Mouse (Mus musculus): ENCODE measurements around the gene Oxct2a. TPM values are rescaled to one million over a fixed set of nuclear protein-coding genes. Genes with fewer than 3 reads are reported as not detected.
"Not testable (repeated sequence)": the region's sequence is repeated elsewhere in the genome, so short reads cannot be mapped to it uniquely, and the experiment has no call there.

Oxct2a gene
- total and polyA plus RNA-seq, 3 experiments = 0.08 TPM; not detected in 2

GRCm38 (mm10) chr4:123295516-123296147, 27.8 kb downstream of the Oxct2a start:
- peaks cover 85 to 91% of the 10 kb centered on the region in 2 experiments for H3K36me3 ChIP-seq (replicated peaks in 1 of 2; ENCODE audit: control insufficient read depth in 1 of 2, insufficient read depth in 1 of 2, low read length in 1 of 2)
- no peak overlapping the region for H3K4me3 ChIP-seq (replicated peaks in 1 of 3; ENCODE audit: low read depth in 2 of 3, low read length in 2 of 3, poor library complexity in 1 of 3)
- TF ChIP-seq USF2 (conservative IDR thresholded peaks at IDR 0.05; ENCODE audit: low read depth, low read length) = no peak
- no peak for TF ChIP-seq JUN (IDR thresholded peaks at IDR 0.05; ENCODE audit: insufficient read depth, low read depth, low read length)
- no peak for TF ChIP-seq SMC3 (IDR thresholded peaks at IDR 0.05; ENCODE audit: low read depth, low read length)
- TF ChIP-seq IRF4 (IDR thresholded peaks at IDR 0.05; ENCODE audit: low read depth, low read length) = no peak
- TF ChIP-seq ZNF384 (IDR thresholded peaks at IDR 0.05; ENCODE audit: low read depth, low read length) = no peak
- TF ChIP-seq RCOR1 (conservative IDR thresholded peaks at IDR 0.05; ENCODE audit: low read depth, low read length) = no peak
- no peak for TF ChIP-seq NRF1 (IDR thresholded peaks at IDR 0.05; ENCODE audit: low read depth, low read length)
- no peak for TF ChIP-seq TCF12 (IDR thresholded peaks at IDR 0.05; ENCODE audit: low read depth, low read length)
- no peak for TF ChIP-seq ETS1 (conservative IDR thresholded peaks at IDR 0.05; ENCODE audit: low read depth, low read length)
- no peak for TF ChIP-seq MAZ (IDR thresholded peaks at IDR 0.05; ENCODE audit: low read depth, low read length)
- TF ChIP-seq ZMIZ1 (IDR thresholded peaks at IDR 0.05; ENCODE audit: low read depth, low read length) = no peak
- TF ChIP-seq MAFK (IDR thresholded peaks at IDR 0.05; ENCODE audit: insufficient replicate concordance, low read length) = no peak
- no peak for TF ChIP-seq SIN3A (IDR thresholded peaks at IDR 0.05; ENCODE audit: low read length)
- no peak for TF ChIP-seq MXI1 (IDR thresholded peaks at IDR 0.05; ENCODE audit: low read depth, low read length)
- no peak for TF ChIP-seq HCFC1 (IDR thresholded peaks at IDR 0.05; ENCODE audit: low read depth, low read length)
- no peak for TF ChIP-seq POLR2AphosphoS2 (IDR thresholded peaks at IDR 0.05; ENCODE audit: low read depth, low read length)
- no peak for TF ChIP-seq UBTF (IDR thresholded peaks at IDR 0.05; ENCODE audit: low read depth, low read length)
- TF ChIP-seq PAX5 (IDR thresholded peaks at IDR 0.05; ENCODE audit: low read length) = no peak
- TF ChIP-seq GABPA (IDR thresholded peaks at IDR 0.05; ENCODE audit: insufficient replicate concordance, low read depth, low read length) = no peak
- dilution Hi-C loops (cut with MboI; ENCODE audit: extremely low pct_ligation_motif_present, extremely low pct_unique_long_range_greater_than_20kb, low sequenced_read_pairs) (no loop called here), in situ Hi-C loops (cut with MboI; ENCODE audit: low pct_ligation_motif_present, low pct_unique_long_range_greater_than_20kb, low sequenced_read_pairs) (loop anchor here (25.0 kb wide), 1 partner anchor 542 kb away; no protein-coding TSS in a partner anchor)
- no peaks in the 10 kb centered on the region for H3K9me3 ChIP-seq (replicated peaks; ENCODE audit: low read length)
- H3K27ac ChIP-seq (ENCODE audit: insufficient read depth, low read depth) = no peak overlapping the region
- H3K4me1 ChIP-seq (ENCODE audit: control insufficient read depth in 1 of 2, insufficient read depth in 2 of 2) = peaks cover 0 to 3% of the 10 kb centered on the region in 2 experiments; a peak in 2 of 4 replicates
- H3K27me3 ChIP-seq (replicated peaks) = no peaks in the 10 kb centered on the region
- no peak overlapping the region for H3K9ac ChIP-seq (ENCODE audit: insufficient read depth, low read depth)
- no peak for DNase-seq (ENCODE audit: extremely low read depth)
- no peak overlapping the region for H3K4me2 ChIP-seq (ENCODE audit: insufficient read depth, low read depth, poor library complexity, severe bottlenecking)
- peaks cover 3% of the 10 kb centered on the region for H3K79me2 ChIP-seq (replicated peaks; ENCODE audit: control insufficient read depth, extremely low read depth, insufficient read depth, poor library complexity, severe bottlenecking)

- H3K27me3 ChIP-seq (replicated peaks); H3K4me2 ChIP-seq (ENCODE audit: insufficient read depth, low read depth, poor library complexity, severe bottlenecking); DNase-seq (ENCODE audit: extremely low read depth); H3K9me3 ChIP-seq (replicated peaks; ENCODE audit: low read length); H3K9ac ChIP-seq (ENCODE audit: insufficient read depth, low read depth); H3K4me1 ChIP-seq (ENCODE audit: control insufficient read depth in 1 of 2, insufficient read depth in 2 of 2); H3K4me3 ChIP-seq (replicated peaks in 1 of 3; ENCODE audit: low read depth in 2 of 3, low read length in 2 of 3, poor library complexity in 1 of 3); dilution Hi-C loops (cut with MboI; ENCODE audit: extremely low pct_ligation_motif_present, extremely low pct_unique_long_range_greater_than_20kb, low sequenced_read_pairs); H3K27ac ChIP-seq (ENCODE audit: insufficient read depth, low read depth); H3K79me2 ChIP-seq (replicated peaks; ENCODE audit: control insufficient read depth, extremely low read depth, insufficient read depth, poor library complexity, severe bottlenecking): not testable (repeated sequence)
- in situ Hi-C loops (cut with MboI; ENCODE audit: low pct_ligation_motif_present, low pct_unique_long_range_greater_than_20kb, low sequenced_read_pairs) = loop anchor here (25.0 kb wide), 1 partner anchor 542 kb away; no protein-coding TSS in a partner anchor
- peaks cover 85 to 92% of the 10 kb centered on the region in 2 experiments for H3K36me3 ChIP-seq (replicated peaks in 1 of 2; ENCODE audit: control insufficient read depth in 1 of 2, insufficient read depth in 1 of 2, low read length in 1 of 2)
These were observed 28.4 kb downstream of the Oxct2a start for GRCm38 (mm10) chr4:123295026-123295425.
